Mouse (Mus musculus): ENCODE measurements around the gene Prune1. TPM values are rescaled to one million over a fixed set of nuclear protein-coding genes. Genes with fewer than 3 reads are reported as not detected.

Prune1 gene
- 10 to 100 TPM in 1 of 3 experiments, 1 to 10 TPM in 2; 7.5 to 11.0 (median 8.8) TPM for polyA plus RNA-seq (2017; shearing (Covaris generic))

- ATAC-seq: peak; percentile 93
Observed at GRCm38 (mm10) chr3:95281216-95282126, at the start of gene Prune1, which contains the start of gene Mindy1. Gene Prune1, minus strand, starts transcription at chr3:95282076. Gene Mindy1, plus strand, starts transcription at chr3:95281345.

DNA sequence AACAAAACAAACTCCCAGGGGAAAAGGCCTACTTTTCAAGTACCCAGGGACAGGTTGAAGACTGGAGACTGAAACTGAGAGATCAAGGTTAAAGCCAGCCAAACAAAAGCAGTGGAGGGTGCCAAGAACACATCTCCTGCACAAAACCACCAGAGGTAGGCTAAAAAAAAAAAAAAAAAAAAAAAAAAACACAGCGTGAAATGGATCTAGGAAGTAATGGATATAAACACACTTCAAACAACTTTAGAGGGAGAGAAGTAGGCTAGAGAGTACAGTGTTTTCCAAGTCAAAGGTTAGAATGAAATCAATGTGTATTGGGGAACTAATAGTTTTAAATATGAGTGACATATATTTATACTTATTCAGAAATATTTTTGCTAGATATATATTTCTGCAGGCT lies 49.7 kb upstream of the Prune1 start:
- no peak for ATAC-seq

DNA sequence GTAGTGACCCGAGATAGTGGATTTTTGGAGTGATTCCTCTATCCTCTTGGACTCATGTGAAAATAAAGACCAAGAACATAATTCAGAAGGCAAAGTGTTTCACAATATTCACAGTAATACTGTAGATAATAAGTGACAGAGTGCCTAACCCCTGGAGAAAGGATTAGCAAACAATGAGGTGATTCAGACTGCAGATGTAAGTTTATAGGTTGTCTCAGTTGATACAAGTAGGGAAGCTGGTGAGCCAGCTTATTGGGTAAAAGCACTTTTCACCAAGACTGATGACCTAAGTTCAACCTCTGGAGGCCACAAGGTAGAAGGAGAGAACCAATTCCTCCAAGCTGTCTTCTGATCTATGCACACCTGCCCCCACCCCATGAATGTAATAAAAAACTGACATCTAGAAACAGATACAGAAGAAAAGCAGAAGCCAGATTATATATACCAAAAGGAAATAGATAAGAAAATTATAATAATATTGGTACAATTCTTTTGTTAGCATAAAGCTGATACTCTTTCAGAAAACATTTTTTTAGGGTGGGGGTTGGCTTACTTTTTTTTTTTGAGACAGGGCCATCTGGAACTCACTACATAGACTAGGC lies 47.0 kb upstream of the Prune1 start:
- no peak for ATAC-seq

DNA sequence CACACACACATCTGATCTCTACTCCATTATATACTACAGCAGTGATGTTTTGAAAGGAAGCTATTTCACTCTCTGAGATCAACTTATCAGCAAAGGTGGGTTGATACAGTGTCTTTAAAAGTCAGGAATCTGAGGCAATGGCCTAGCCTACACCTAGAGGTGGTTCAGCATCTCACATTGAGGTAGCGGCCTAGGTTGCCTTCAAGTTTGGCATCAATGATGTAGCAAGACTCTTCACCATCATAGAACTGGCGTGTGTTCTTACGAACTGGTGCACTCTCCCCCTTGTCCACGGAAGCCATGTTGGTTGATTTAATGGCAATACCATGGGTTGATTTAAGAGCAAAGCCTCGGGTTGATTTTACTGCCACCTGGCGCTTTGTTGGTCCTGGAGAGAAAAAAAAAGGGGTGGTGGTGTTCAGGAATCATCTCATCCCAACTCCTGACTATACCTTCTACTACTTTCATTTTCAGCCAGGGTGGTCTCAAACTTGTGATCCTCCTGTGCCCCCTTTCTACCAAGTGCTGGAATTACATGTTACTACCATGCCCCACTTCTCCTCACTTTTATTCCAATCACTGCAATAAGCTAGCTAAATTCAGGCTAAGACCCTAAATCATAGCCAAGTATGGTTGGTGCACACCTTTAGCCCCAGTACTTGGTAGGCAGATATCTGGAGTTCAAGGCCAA lies 42.7 kb upstream of the Prune1 start:
- ATAC-seq: no peak

- ATAC-seq: no peak
Observed at GRCm38 (mm10) chr3:95323429-95323828, 41.6 kb upstream of the Prune1 start.

DNA sequence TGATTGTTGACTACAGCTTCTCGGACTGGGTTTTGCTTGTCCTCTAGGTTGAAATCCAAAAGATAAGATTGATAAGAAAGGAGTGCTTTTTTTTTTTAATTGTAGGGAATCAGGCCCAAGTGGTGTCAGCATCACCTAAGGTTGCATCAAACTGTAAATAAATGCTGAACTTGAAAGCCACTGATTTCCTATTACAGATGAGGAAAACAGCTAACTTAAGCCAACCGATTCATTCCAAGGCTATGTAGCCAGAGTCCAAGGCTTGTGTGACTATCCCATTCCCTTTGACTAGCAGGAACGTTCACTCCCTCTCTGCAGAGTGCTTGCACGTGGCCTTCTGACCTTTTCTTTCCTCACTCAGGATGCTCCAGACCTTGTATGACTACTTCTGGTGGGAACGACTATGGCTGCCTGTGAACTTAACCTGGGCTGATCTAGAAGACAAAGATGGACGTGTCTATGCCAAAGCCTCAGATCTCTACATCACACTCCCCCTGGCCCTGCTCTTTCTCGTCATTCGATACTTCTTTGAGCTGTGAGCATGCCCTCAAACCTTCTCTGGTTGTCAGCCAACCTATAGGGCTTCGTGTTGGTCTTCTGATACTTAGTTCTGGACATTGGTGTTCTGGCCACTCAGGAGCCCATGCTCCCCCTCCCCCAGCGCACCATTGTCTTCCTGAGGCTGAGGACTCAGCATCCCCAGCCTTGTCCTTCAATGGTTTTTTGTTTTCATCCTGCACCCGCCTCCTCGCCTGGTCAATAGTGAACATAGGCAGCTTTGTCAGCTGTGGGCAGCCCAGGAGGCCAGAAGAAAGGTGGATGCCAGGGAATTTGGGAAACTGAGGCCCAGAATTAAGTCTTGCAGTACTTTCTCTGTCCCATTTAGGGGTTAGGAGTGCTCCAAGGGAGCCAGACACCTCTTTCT lies 38.1 kb upstream of the Prune1 start:
- no peak for ATAC-seq

DNA sequence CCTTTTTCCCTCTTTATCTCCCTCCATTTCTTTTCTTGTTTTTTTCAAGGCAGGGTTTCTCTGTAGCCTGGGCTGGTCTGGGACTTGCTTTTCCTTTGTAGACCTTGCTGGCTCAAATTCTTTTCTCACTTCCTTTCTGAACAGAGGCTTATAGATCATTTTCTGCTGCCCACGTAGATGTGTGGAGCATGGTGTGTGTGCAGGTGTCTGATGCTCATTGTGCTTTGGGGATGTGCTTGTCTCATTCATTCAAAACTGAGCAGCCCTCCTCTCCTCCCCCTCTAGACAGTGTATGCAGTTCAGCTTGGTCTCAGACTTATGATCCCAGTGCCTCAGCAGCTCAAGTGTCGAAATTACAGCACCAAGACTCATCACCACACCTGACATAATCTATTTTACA lies 37.2 kb upstream of the Prune1 start:
- no peak for ATAC-seq

- ATAC-seq: no peak
Observed at GRCm38 (mm10) chr3:95318548-95318947, 36.7 kb upstream of the Prune1 start.

GRCm38 (mm10) chr3:95317414-95318080 lies 35.7 kb upstream of the Prune1 start:
- ATAC-seq: peak; percentile 37

GRCm38 (mm10) chr3:95315844-95316550 lies 34.1 kb upstream of the Prune1 start:
- ATAC-seq: peak; percentile 14

- peak; percentile 86 for ATAC-seq
Observed at GRCm38 (mm10) chr3:95315094-95315843, 33.4 kb upstream of the Prune1 start.

GRCm38 (mm10) chr3:95314486-95315093 lies 32.7 kb upstream of the Prune1 start, which contains the start of gene Cers2:
Gene Cers2, plus strand, starts transcription at chr3:95314791.
- ATAC-seq: no peak

GRCm38 (mm10) chr3:95314075-95314474 lies 32.2 kb upstream of the Prune1 start:
- ATAC-seq: no peak

DNA sequence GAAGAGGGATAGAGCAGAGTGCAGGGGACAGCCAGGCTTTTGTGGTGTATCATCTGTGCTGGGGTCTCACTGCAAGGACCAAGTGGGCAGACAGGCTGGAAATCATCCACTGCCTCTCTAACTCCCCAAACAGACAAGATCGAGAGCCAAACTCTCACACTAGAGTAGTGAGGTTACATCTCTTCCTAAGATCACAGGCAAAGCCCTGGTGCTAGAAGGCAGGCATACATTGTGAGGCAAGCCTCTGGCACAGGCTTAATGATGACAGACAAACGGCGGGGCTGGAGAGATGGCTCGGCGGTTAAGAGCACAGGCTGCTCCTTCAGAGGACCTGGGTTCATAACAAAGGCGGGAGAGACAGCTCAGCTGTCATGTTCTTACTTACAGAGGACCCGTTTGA lies 31.6 kb upstream of the Prune1 start:
- ATAC-seq: no peak

GRCm38 (mm10) chr3:95312623-95313022 lies 30.7 kb upstream of the Prune1 start:
- no peak for ATAC-seq

DNA sequence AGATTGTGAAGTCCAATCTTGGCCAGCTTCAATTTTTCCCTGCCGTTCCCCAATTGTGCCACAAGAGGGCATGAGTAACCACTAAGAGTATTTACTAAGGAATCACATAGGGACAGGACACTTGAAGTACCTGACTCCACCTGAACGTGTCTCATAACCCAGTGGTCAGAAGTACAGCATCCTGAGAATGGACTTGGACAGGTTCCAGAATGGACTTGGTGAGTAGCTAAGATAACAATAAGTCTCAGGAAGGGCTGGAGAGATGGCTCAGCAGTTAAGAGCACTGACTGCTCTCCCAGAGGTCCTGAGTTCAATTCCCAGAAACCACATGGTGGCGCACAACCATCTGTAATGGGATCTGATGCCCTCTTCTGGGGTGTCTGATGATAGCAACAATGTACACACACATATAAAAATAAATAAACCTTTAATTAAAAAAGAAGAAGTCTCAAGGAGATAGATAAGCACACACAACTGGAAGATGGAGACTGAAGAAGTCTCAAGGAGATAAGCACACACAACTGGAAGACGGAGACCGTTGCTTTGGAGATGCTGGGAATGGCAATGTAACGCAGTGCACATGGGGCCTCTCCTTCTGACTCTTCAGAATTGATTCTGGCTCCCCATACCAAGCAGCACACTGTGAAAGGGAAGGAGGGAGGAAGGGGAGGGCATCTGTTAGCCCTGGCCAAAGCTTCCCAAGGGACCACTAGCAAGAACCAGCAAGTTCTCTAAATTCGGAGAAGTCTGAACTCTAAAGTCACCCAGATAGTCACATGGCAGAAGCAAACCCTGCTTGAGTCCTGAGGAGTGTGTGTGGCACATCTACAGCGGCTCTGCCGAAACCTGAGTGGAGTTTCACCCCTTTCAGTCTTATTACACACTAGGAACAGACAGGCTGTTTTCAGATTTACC lies 29.3 kb upstream of the Prune1 start:
- ATAC-seq: no peak

- ATAC-seq: no peak
Observed at GRCm38 (mm10) chr3:95310496-95310895, 28.6 kb upstream of the Prune1 start.

GRCm38 (mm10) chr3:95307100-95307499 lies 25.2 kb upstream of the Prune1 start, which contains the start of gene Anxa9:
Gene Anxa9, minus strand, starts transcription at chr3:95307176.
- no peak for ATAC-seq

Measured in inflammation-experienced regulatory T-cells, adult 6 months (primary cell).